Mouse (Mus musculus): Measurements from ENCODE around the gene Lpp. TPM values are rescaled to one million over a fixed set of nuclear protein-coding genes. Genes with fewer than 3 reads are reported as not detected.

Lpp gene
- polyA plus RNA-seq, 1 experiment from 2014 or later, result 45.3 TPM

GRCm38 (mm10) chr16:24569681-24570080, 176.4 kb downstream of the Lpp start:
- no peak overlapping the region for H3K27ac ChIP-seq
- no peak overlapping the region for H3K4me3 ChIP-seq
- no peaks in the 10 kb centered on the region for H3K36me3 ChIP-seq
- H3K27me3 ChIP-seq (ENCODE audit: low read depth, poor library complexity, severe bottlenecking), result no peaks in the 10 kb centered on the region
- 92% methylated on average over 5 of the region's 5 CpGs for WGBS
- H3K4me1 ChIP-seq, result peaks cover 23% of the 10 kb centered on the region
- no peak for DNase-seq (ENCODE audit: low spot score)
- no peaks in the 10 kb centered on the region for H3K9me3 ChIP-seq (replicated peaks)

GRCm38 (mm10) chr16:24576999-24577398, 183.7 kb downstream of the Lpp start:
- WGBS, result 91% methylated on average over 2 of the region's 2 CpGs
- peaks cover 7% of the 10 kb centered on the region for H3K4me1 ChIP-seq
- no peak overlapping the region for H3K4me3 ChIP-seq
- no peak for DNase-seq (ENCODE audit: low spot score)
- H3K9me3 ChIP-seq (replicated peaks), result no peaks in the 10 kb centered on the region
- H3K27me3 ChIP-seq (ENCODE audit: low read depth, poor library complexity, severe bottlenecking), result no peaks in the 10 kb centered on the region
- no peak overlapping the region for H3K27ac ChIP-seq
- H3K36me3 ChIP-seq, result no peaks in the 10 kb centered on the region

- no peak overlapping the region for H3K27ac ChIP-seq
- H3K4me1 ChIP-seq, result peaks cover 7% of the 10 kb centered on the region
- DNase-seq (ENCODE audit: low spot score), result no peak
- no peaks in the 10 kb centered on the region for H3K27me3 ChIP-seq (ENCODE audit: low read depth, poor library complexity, severe bottlenecking)
- H3K9me3 ChIP-seq (replicated peaks), result no peaks in the 10 kb centered on the region
- no peak overlapping the region for H3K4me3 ChIP-seq
- 87% methylated on average over 2 of the region's 2 CpGs for WGBS
- no peaks in the 10 kb centered on the region for H3K36me3 ChIP-seq
These were observed 184.5 kb downstream of the Lpp start for GRCm38 (mm10) chr16:24577798-24578197.

- 96% methylated on average over 2 of the region's 2 CpGs for WGBS
- H3K27me3 ChIP-seq (ENCODE audit: low read depth, poor library complexity, severe bottlenecking), result no peaks in the 10 kb centered on the region
These were observed 189.5 kb downstream of the Lpp start for GRCm38 (mm10) chr16:24582847-24583246.

GRCm38 (mm10) chr16:24593535-24593934, 200.2 kb downstream of the Lpp start:
- no peaks in the 10 kb centered on the region for H3K36me3 ChIP-seq
- H3K4me3 ChIP-seq, result no peak overlapping the region
- DNase-seq (ENCODE audit: low spot score), result no peak
- no peaks in the 10 kb centered on the region for H3K9me3 ChIP-seq (replicated peaks)
- H3K27ac ChIP-seq, result no peak overlapping the region
- no peaks in the 10 kb centered on the region for H3K27me3 ChIP-seq (ENCODE audit: low read depth, poor library complexity, severe bottlenecking)
- H3K4me1 ChIP-seq, result no peaks in the 10 kb centered on the region
- WGBS, result 93% methylated on average over 4 of the region's 4 CpGs

More at GRCm38 (mm10) chr16:24582847-24583246, 189.5 kb downstream of the Lpp start:
- Histone ChIP-seq H3K4me3 (no peak overlapping the region), H3K9me3 (replicated peaks) (no peaks in the 10 kb centered on the region), H3K36me3 (no peaks in the 10 kb centered on the region), H3K27ac (no peak overlapping the region), H3K4me1 (no peaks in the 10 kb centered on the region)
- no peak for DNase-seq (ENCODE audit: low spot score)

GRCm38 (mm10) chr16:24594508-24594907, 201.2 kb downstream of the Lpp start:
- no peaks in the 10 kb centered on the region for H3K27me3 ChIP-seq (ENCODE audit: low read depth, poor library complexity, severe bottlenecking)
- H3K4me1 ChIP-seq, result no peaks in the 10 kb centered on the region
- H3K36me3 ChIP-seq, result no peaks in the 10 kb centered on the region
- no peak for DNase-seq (ENCODE audit: low spot score)
- no peak overlapping the region for H3K4me3 ChIP-seq
- no peaks in the 10 kb centered on the region for H3K9me3 ChIP-seq (replicated peaks)
- H3K27ac ChIP-seq, result no peak overlapping the region
- 90% methylated on average over 5 of the region's 5 CpGs for WGBS

- H3K36me3 ChIP-seq, result no peaks in the 10 kb centered on the region
- H3K27ac ChIP-seq, result no peak overlapping the region
- H3K27me3 ChIP-seq (ENCODE audit: low read depth, poor library complexity, severe bottlenecking), result no peaks in the 10 kb centered on the region
- H3K9me3 ChIP-seq (replicated peaks), result no peaks in the 10 kb centered on the region
- no peaks in the 10 kb centered on the region for H3K4me1 ChIP-seq
- H3K4me3 ChIP-seq, result no peak overlapping the region
- DNase-seq (ENCODE audit: low spot score), result no peak
These were observed 202.2 kb downstream of the Lpp start for GRCm38 (mm10) chr16:24595493-24595892.

- Histone ChIP-seq H3K27ac (no peak overlapping the region), H3K4me3 (no peak overlapping the region), H3K4me1 (no peaks in the 10 kb centered on the region), H3K9me3 (replicated peaks) (no peaks in the 10 kb centered on the region), H3K36me3 (no peaks in the 10 kb centered on the region), H3K27me3 (ENCODE audit: low read depth, poor library complexity, severe bottlenecking) (no peaks in the 10 kb centered on the region)
- DNase-seq (ENCODE audit: low spot score), result no peak
- WGBS, result 50% methylated on average over 7 of the region's 7 CpGs
These were observed 205.3 kb downstream of the Lpp start for GRCm38 (mm10) chr16:24598567-24598966.

GRCm38 (mm10) chr16:24599766-24600165, 206.5 kb downstream of the Lpp start:
- Histone ChIP-seq H3K27me3 (ENCODE audit: low read depth, poor library complexity, severe bottlenecking) (no peaks in the 10 kb centered on the region), H3K4me3 (no peak overlapping the region), H3K4me1 (no peaks in the 10 kb centered on the region), H3K27ac (no peak overlapping the region), H3K9me3 (replicated peaks) (no peaks in the 10 kb centered on the region), H3K36me3 (no peaks in the 10 kb centered on the region)
- DNase-seq (ENCODE audit: low spot score), result no peak
- 65% methylated on average over 7 of the region's 7 CpGs for WGBS

GRCm38 (mm10) chr16:24600260-24600948, 207.1 kb downstream of the Lpp start:
- H3K27me3 ChIP-seq (ENCODE audit: low read depth, poor library complexity, severe bottlenecking), result no peaks in the 10 kb centered on the region
- no peaks in the 10 kb centered on the region for H3K4me1 ChIP-seq
- 86% methylated on average over 14 of the region's 14 CpGs for WGBS
- no peaks in the 10 kb centered on the region for H3K36me3 ChIP-seq
- no peaks in the 10 kb centered on the region for H3K9me3 ChIP-seq (replicated peaks)
- H3K27ac ChIP-seq, result no peak overlapping the region
- no peak for DNase-seq (ENCODE audit: low spot score)
- H3K4me3 ChIP-seq, result no peak overlapping the region

GRCm38 (mm10) chr16:24603342-24603741, 210.0 kb downstream of the Lpp start:
- Histone ChIP-seq H3K9me3 (replicated peaks) (no peaks in the 10 kb centered on the region), H3K4me3 (no peak overlapping the region), H3K4me1 (no peaks in the 10 kb centered on the region; the same call in 1 of the 2 replicates), H3K36me3 (no peaks in the 10 kb centered on the region), H3K27me3 (ENCODE audit: low read depth, poor library complexity, severe bottlenecking) (no peaks in the 10 kb centered on the region), H3K27ac (no peak overlapping the region)
- WGBS, result 84% methylated on average over 4 of the region's 4 CpGs
- no peak for DNase-seq (ENCODE audit: low spot score)

- H3K27ac ChIP-seq, result no peak overlapping the region
- no peaks in the 10 kb centered on the region for H3K27me3 ChIP-seq (ENCODE audit: low read depth, poor library complexity, severe bottlenecking)
- 97% methylated on average over 8 of the region's 8 CpGs for WGBS
- H3K9me3 ChIP-seq (replicated peaks), result no peaks in the 10 kb centered on the region
- no peak for DNase-seq (ENCODE audit: low spot score)
- H3K4me1 ChIP-seq, result peaks cover 4% of the 10 kb centered on the region
- H3K36me3 ChIP-seq, result 0 out of 2 replicates have a peak, but pooled peaks cover 3% of the 10 kb centered on the region
- H3K4me3 ChIP-seq, result no peak overlapping the region
These were observed 214.7 kb downstream of the Lpp start for GRCm38 (mm10) chr16:24607896-24608457.

GRCm38 (mm10) chr16:24619458-24619857, 226.2 kb downstream of the Lpp start:
- Histone ChIP-seq H3K4me3 (no peak overlapping the region), H3K9me3 (replicated peaks) (no peaks in the 10 kb centered on the region), H3K27me3 (ENCODE audit: low read depth, poor library complexity, severe bottlenecking) (no peaks in the 10 kb centered on the region), H3K36me3 (no peaks in the 10 kb centered on the region; the same call in 1 of the 2 replicates), H3K27ac (no peak overlapping the region), H3K4me1 (0 out of 2 replicates have a peak, but pooled peaks cover 8% of the 10 kb centered on the region)
- DNase-seq (ENCODE audit: low spot score), result no peak
- WGBS, result 63% methylated on average over 6 of the region's 6 CpGs

Measured in limb, embryonic 10.5 days (tissue).